Mouse (Mus musculus) intestine, embryonic 14.5 days (tissue): ENCODE data around the gene Cybrd1. TPM values are rescaled to one million over a fixed set of nuclear protein-coding genes. Genes with fewer than 3 reads are reported as not detected.

Experiments used
- ATAC-seq: fragments of 200-750 bp; cut with Nextera tagmentation; replicated peaks from 2 replicates; pipeline ENCODE4 v1.8.0; 2017; ENCODE audit warnings: low read depth, moderate number of reproducible peaks, moderate TSS enrichment, moderate library complexity; ENCODE audit not compliant: low FRiP score, low TSS enrichment
- DNase-seq: peaks from one replicate; pipeline ENCODE4 v3.0.0-alpha.2; 2018; ENCODE audit warnings: low spot score
- H3K27ac ChIP-seq: fragments of 300-500 bp; sonication (generic); 2 replicates; pipeline ENCODE4 v1.5.1; 2014; ENCODE audit warnings: low read depth, mild to moderate bottlenecking, control low read depth
- H3K27me3 ChIP-seq: fragments of 300-500 bp; sonication (generic); replicated peaks from 2 replicates; pipeline ENCODE4 v1.6.1; 2014; ENCODE audit warnings: low read length, control low read depth; ENCODE audit not compliant: control insufficient read depth, insufficient read depth
- H3K36me3 ChIP-seq: fragments of 300-500 bp; sonication (generic); 2 replicates; pipeline ENCODE4 v1.6.1; 2014; ENCODE audit warnings: low read length, control low read depth; ENCODE audit not compliant: control insufficient read depth, insufficient read depth
- H3K4me1 ChIP-seq: fragments of 300-500 bp; sonication (generic); replicated peaks from 2 replicates; pipeline ENCODE4 v1.6.1; 2014; ENCODE audit warnings: low read length, control low read depth, mixed read lengths; ENCODE audit not compliant: control insufficient read depth, insufficient read depth
- H3K4me2 ChIP-seq: fragments of 300-500 bp; sonication (generic); 2 replicates; pipeline ENCODE4 v1.6.1; 2014; ENCODE audit warnings: low read length
- H3K4me3 ChIP-seq: fragments of 300-500 bp; sonication (generic); 2 replicates; pipeline ENCODE4 v1.5.1; 2014; ENCODE audit warnings: low read depth, low read length, control low read depth, mixed read lengths
- H3K9ac ChIP-seq: fragments of 300-500 bp; sonication (generic); 2 replicates; pipeline ENCODE4 v1.6.1; 2014; ENCODE audit warnings: mild to moderate bottlenecking, low read length
- H3K9me3 ChIP-seq: fragments of 300-500 bp; sonication (generic); 2 replicates; pipeline ENCODE4 v1.6.1; 2016; ENCODE audit warnings: low read length, control low read depth; ENCODE audit not compliant: control insufficient read depth
- WGBS: fragments of 180-500 bp; shearing (Covaris S2); extraction: QIAGEN DNeasy Blood & Tissue Kit; methylation state at CpG from one replicate; pipeline ENCODE4 v1.1.7; 2014; 5-methylcytosine and 5-hydroxymethylcytosine counted together
- polyA plus RNA-seq: library from polyadenylated mRNA; unstranded; fragments of >200 nt; fragmentation: Nextera tagmentation; extraction: Ambion mirVana; gene quantifications from 2 replicates; pipeline ENCODE4 v1.2.1, GENCODE M21; 2014

Cybrd1 gene
- polyA plus RNA-seq, 1 experiment from 2014 or later, result 4.9 TPM

GRCm38 (mm10) chr2:71156446-71156845 is 38.7 kb downstream of the Cybrd1 start:
- H3K9me3 ChIP-seq, result no peaks in the 10 kb centered on the region
- ATAC-seq, result no peak
- H3K4me2 ChIP-seq, result no peak overlapping the region
- H3K27ac ChIP-seq, result no peak overlapping the region
- no peak overlapping the region for H3K9ac ChIP-seq
- DNase-seq, result no peak
- no peaks in the 10 kb centered on the region for H3K4me1 ChIP-seq
- H3K36me3 ChIP-seq, result no peaks in the 10 kb centered on the region
- 79% methylated on average over 8 of the region's 8 CpGs for WGBS
- no peaks in the 10 kb centered on the region for H3K27me3 ChIP-seq
- H3K4me3 ChIP-seq, result no peak overlapping the region

GRCm38 (mm10) chr2:71157881-71158280 is 40.2 kb downstream of the Cybrd1 start:
- ATAC-seq, result no peak
- no peak overlapping the region for H3K27ac ChIP-seq
- no peaks in the 10 kb centered on the region for H3K27me3 ChIP-seq
- no peaks in the 10 kb centered on the region for H3K4me1 ChIP-seq
- no peak overlapping the region for H3K9ac ChIP-seq
- no peaks in the 10 kb centered on the region for H3K9me3 ChIP-seq
- H3K4me2 ChIP-seq, result no peak overlapping the region
- H3K36me3 ChIP-seq, result no peaks in the 10 kb centered on the region
- 92% methylated on average over 8 of the region's 8 CpGs for WGBS
- no peak overlapping the region for H3K4me3 ChIP-seq
- DNase-seq, result no peak

- no peaks in the 10 kb centered on the region for H3K27me3 ChIP-seq
- ATAC-seq, result no peak
- H3K4me3 ChIP-seq, result no peak overlapping the region
- H3K36me3 ChIP-seq, result no peaks in the 10 kb centered on the region
- no peak for DNase-seq
- H3K27ac ChIP-seq, result no peak overlapping the region
- no peak overlapping the region for H3K4me2 ChIP-seq
- 83% methylated on average over 16 of the region's 16 CpGs for WGBS
- H3K9ac ChIP-seq, result no peak overlapping the region
- no peaks in the 10 kb centered on the region for H3K9me3 ChIP-seq
- H3K4me1 ChIP-seq, result no peaks in the 10 kb centered on the region
Measured at GRCm38 (mm10) chr2:71159576-71160306, 42.0 kb downstream of the Cybrd1 start.

DNA sequence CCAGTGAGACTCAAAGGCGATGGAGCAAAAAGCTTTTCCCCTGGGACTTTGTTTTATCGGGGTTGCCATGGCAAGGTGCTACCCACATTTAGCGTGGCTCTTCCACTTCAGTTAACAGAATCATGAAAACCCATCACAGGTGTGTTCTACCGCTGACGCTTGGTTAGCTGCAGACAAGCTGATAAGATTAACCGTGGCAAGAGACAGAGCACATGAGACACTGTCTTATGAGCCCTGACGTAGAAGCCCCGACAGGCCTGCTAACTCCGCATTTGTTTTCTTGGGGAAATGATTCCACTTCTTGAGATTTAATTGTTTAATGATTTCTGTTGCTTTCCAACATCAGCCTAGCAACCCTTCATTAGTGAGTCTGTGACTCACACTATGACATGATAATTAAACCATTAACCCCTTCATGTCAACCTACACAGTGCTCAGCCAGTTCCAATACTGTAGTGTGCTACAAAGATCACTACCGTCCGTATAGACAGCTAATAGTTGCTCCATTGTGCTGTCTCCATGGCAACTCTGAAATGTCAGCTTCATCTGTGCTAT is 42.7 kb downstream of the Cybrd1 start:
- H3K4me2 ChIP-seq, result no peak overlapping the region
- WGBS, result 69% methylated on average over 11 of the region's 11 CpGs
- no peaks in the 10 kb centered on the region for H3K9me3 ChIP-seq
- no peak overlapping the region for H3K27ac ChIP-seq
- no peak for DNase-seq
- 0 out of 2 replicates have a peak, but pooled peaks have one; percentile 27 for ATAC-seq
- no peaks in the 10 kb centered on the region for H3K36me3 ChIP-seq
- H3K27me3 ChIP-seq, result no peaks in the 10 kb centered on the region
- no peak overlapping the region for H3K9ac ChIP-seq
- H3K4me3 ChIP-seq, result no peak overlapping the region
- H3K4me1 ChIP-seq, result no peaks in the 10 kb centered on the region

- Histone ChIP-seq H3K4me2 (no peak overlapping the region), H3K4me3 (no peak overlapping the region), H3K27me3 (no peaks in the 10 kb centered on the region), H3K27ac (no peak overlapping the region), H3K36me3 (no peaks in the 10 kb centered on the region), H3K9me3 (no peaks in the 10 kb centered on the region), H3K9ac (no peak overlapping the region), H3K4me1 (no peaks in the 10 kb centered on the region)
- DNase-seq, result no peak
- 86% methylated on average over 7 of the region's 7 CpGs for WGBS
- no peak for ATAC-seq
Measured at GRCm38 (mm10) chr2:71161558-71161957, 43.8 kb downstream of the Cybrd1 start.

DNA sequence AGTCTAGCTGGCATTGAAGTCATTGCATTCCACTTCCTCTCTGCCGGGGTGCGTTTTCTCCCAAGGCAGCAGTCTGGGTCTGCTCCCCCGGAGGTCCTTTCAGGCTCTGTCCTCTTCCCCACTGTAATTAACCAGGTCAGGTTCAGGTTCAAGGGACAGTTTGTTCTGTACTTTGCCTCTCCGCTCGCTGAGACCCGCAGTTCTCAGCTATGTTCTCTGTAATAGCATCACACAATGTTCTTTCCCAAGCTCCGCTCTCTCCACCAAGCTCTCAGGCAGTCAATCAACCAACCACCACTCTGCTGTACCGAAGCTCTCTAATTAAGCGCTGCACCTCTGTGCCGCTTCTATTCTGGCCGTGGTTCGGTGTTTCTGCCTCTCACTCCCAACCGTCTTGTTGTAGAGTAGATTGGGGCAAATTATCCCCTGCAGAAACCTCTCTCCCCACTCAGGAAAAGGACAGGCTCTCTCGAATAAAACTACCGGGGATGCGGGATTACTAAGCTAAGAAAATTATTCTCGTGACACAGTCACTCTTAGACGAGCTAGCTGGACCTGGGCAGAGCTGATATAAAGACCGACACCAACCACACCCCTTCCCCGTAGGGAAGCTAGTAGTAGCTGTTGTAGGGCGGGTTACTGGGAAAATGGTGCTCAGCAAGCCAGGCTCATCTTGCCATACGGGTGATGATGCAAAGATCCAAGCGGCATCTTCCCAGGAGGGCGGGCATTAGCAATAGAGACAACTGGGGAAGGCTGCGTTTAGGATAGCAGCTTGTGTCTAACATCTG is 45.3 kb downstream of the Cybrd1 start:
- Histone ChIP-seq H3K4me3 (no peak overlapping the region), H3K4me1 (no peaks in the 10 kb centered on the region), H3K27me3 (no peaks in the 10 kb centered on the region), H3K4me2 (no peak overlapping the region), H3K9ac (no peak overlapping the region), H3K9me3 (no peaks in the 10 kb centered on the region), H3K36me3 (no peaks in the 10 kb centered on the region), H3K27ac (no peak overlapping the region)
- DNase-seq, result no peak
- 82% methylated on average over 25 of the region's 25 CpGs for WGBS
- ATAC-seq, result no peak

DNA sequence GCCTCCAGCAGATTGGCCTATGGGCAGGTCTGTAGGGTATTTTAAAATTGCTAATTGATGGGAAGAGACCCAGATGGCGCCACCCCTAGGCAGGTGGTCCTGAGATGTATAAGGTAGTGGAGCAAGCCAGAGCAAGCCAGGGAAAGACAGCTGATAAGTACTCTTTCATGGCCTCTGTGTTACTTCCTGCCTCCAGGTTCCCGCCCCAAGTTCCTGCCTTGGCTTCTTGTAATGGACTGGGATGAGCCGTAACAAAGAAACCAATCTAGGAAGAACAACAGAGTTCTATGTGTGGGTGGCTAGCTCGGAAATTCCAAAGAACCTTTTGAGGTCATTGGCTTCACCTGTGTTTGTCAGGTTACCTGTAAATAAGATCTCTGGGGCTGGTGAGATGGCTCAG is 49.5 kb downstream of the Cybrd1 start:
- no peaks in the 10 kb centered on the region for H3K27me3 ChIP-seq
- no peaks in the 10 kb centered on the region for H3K9me3 ChIP-seq
- WGBS, result 82% methylated on average over 4 of the region's 4 CpGs
- H3K4me1 ChIP-seq, result no peaks in the 10 kb centered on the region
- H3K36me3 ChIP-seq, result no peaks in the 10 kb centered on the region
- H3K4me3 ChIP-seq, result no peak overlapping the region
- DNase-seq (no peak), ATAC-seq (no peak)
- no peak overlapping the region for H3K9ac ChIP-seq
- H3K4me2 ChIP-seq, result no peak overlapping the region
- no peak overlapping the region for H3K27ac ChIP-seq

GRCm38 (mm10) chr2:71168461-71169021 is 50.8 kb downstream of the Cybrd1 start:
- no peak overlapping the region for H3K27ac ChIP-seq
- no peaks in the 10 kb centered on the region for H3K27me3 ChIP-seq
- no peaks in the 10 kb centered on the region for H3K36me3 ChIP-seq
- no peak overlapping the region for H3K4me3 ChIP-seq
- 37% methylated on average over 10 of the region's 10 CpGs for WGBS
- H3K4me2 ChIP-seq, result no peak overlapping the region
- no peaks in the 10 kb centered on the region for H3K4me1 ChIP-seq
- H3K9ac ChIP-seq, result no peak overlapping the region
- no peaks in the 10 kb centered on the region for H3K9me3 ChIP-seq
- DNase-seq, result no peak
- ATAC-seq, result no peak
